Mouse (Mus musculus) thymus, adult 2 months (tissue): ENCODE results near the gene Fam25c. TPM values are rescaled to one million over a fixed set of nuclear protein-coding genes. Genes with fewer than 3 reads are reported as not detected.

Experiments
- DNase-seq: peaks from one replicate; pipeline ENCODE4 v3.0.0; 2021
- H3K27ac ChIP-seq: fragments of 200-500 bp; 2 replicates; pipeline ENCODE4 v1.5.1; 2012; ENCODE audit warnings: low read length, control low read depth; ENCODE audit not compliant: control insufficient read depth, insufficient read depth
- H3K27me3 ChIP-seq: fragments of 200-500 bp; 2 replicates; pipeline ENCODE4 v1.6.1; 2012; ENCODE audit warnings: mild to moderate bottlenecking, low read length, moderate library complexity, mixed read lengths; ENCODE audit not compliant: control insufficient read depth, insufficient read depth
- H3K36me3 ChIP-seq: fragments of 200-500 bp; 2 replicates; pipeline ENCODE4 v1.6.1; 2012; ENCODE audit warnings: mild to moderate bottlenecking, low read length, moderate library complexity; ENCODE audit not compliant: control insufficient read depth, insufficient read depth
- H3K4me1 ChIP-seq: fragments of 200-500 bp; replicated peaks from 2 replicates; pipeline ENCODE4 v1.6.1; 2012; ENCODE audit warnings: low read length; ENCODE audit not compliant: control insufficient read depth, insufficient read depth
- H3K4me3 ChIP-seq: fragments of 200-500 bp; 2 replicates; pipeline ENCODE4 v1.5.1; 2012; ENCODE audit warnings: mild to moderate bottlenecking, low read length, control low read depth, moderate library complexity; ENCODE audit not compliant: control insufficient read depth, insufficient read depth
- CTCF ChIP-seq: fragments of 200-500 bp; IDR thresholded peaks from 2 replicates; pipeline ENCODE4 v1.5.1; 2012; ENCODE audit warnings: mild to moderate bottlenecking, control low read depth, low read length, moderate library complexity, borderline replicate concordance; ENCODE audit not compliant: control insufficient read depth, poor library complexity, insufficient read depth; ENCODE audit errors: extremely low read depth
- POLR2A ChIP-seq: fragments of 200-500 bp; IDR thresholded peaks from 2 replicates; pipeline ENCODE4 v1.6.1; 2012; ENCODE audit warnings: mild to moderate bottlenecking, low read length, control low read depth, moderate library complexity; ENCODE audit not compliant: control insufficient read depth, poor library complexity, insufficient read depth; ENCODE audit errors: extremely low read depth
- whole genome bisulfite sequencing: fragments of 180-500 bp; shearing (Covaris S2); methylation state at CpG from one replicate; pipeline ENCODE4 v1.1.7; 2018; 5-methylcytosine and 5-hydroxymethylcytosine counted together
- polyA plus RNA-seq: library from polyadenylated mRNA; depleted of rRNA; stranded (reverse); fragments of >200 nt; gene quantifications from 2 replicates; pipeline ENCODE4 v1.2.3, GENCODE M21; 2012

Fam25c gene
- polyA plus RNA-seq, 1 experiment = 2.2 TPM

GRCm38 (mm10) chr14:34311691-34312090, 43.5 kb downstream of the Fam25c start:
- Histone ChIP-seq H3K36me3 (no peaks in the 10 kb centered on the region), H3K27me3 (no peaks in the 10 kb centered on the region), H3K4me3 (peak overlapping the region; percentile 62; the same call in 1 of the 2 replicates), H3K27ac (no peak overlapping the region), H3K4me1 (peaks cover 8% of the 10 kb centered on the region)
- no peak for DNase-seq
- 10% methylated on average over 4 of the region's 4 CpGs for WGBS
- TF ChIP-seq CTCF = no peak
- TF ChIP-seq POLR2A = no peak

GRCm38 (mm10) chr14:34311021-34311631, 44.1 kb downstream of the Fam25c start:
- Histone ChIP-seq H3K27me3 (no peaks in the 10 kb centered on the region), H3K27ac (no peak overlapping the region), H3K36me3 (no peaks in the 10 kb centered on the region), H3K4me3 (peak overlapping the region; percentile 62), H3K4me1 (peaks cover 8% of the 10 kb centered on the region)
- TF ChIP-seq CTCF = no peak
- TF ChIP-seq POLR2A = no peak
- under 1% methylated on average over 46 of the region's 47 CpGs for whole genome bisulfite sequencing
- peak; percentile 59 for DNase-seq

DNA sequence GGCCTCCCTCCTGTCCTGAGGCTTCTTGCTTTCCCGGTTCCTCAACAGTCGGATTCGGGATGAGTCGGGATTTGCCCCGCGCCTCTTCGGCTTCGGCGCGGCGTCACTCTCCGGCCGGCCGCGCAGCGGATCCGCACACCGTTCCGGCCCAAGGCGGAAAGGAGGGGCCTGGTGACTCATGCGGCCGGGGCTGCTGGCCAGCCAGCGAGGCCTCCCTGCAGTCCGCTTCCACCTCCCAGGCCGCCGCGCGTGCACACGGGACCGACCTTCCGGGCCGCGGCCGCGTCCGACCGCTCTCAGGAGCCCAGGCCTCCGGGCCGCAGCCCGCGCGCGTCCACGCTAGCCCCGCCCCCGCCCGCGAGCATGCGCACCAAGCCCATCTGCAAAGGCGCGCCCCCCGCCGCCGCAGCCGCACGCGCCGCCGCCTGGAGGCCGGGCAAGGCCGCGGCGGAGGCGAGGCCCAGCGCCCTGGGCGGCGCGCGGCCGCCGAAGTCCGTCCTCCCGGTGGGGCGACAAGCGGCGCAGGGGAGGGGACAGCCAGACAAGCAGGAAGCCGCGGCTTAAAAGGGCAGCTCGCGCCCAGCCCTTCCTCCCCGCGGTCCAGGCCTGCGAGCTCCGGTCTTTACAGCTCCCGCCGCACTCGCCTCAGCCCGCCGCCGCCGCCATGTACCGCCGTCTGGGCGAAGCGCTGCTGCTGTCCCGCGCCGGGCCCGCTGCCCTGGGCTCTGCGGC, 44.8 kb downstream of the Fam25c start, which contains the start of the genes Shld2 and Glud1:
TSS of gene Shld2 (minus strand) at position 260 of the 732 bp plus-strand sequence.
TSS of gene Glud1 (plus strand) at position 494 of the 732 bp plus-strand sequence.
- H3K4me3 ChIP-seq = peak within 1 kb of the TSS; percentile 62
- peaks cover 8% of the 10 kb centered on the region for H3K4me1 ChIP-seq
- TF ChIP-seq CTCF = no peak; the same call in 1 of the 2 replicates
- TF ChIP-seq POLR2A = peak; percentile 80
- WGBS = under 1% methylated on average over 100 of the region's 100 CpGs
- H3K27ac ChIP-seq = peak within 1 kb of the TSS; percentile 9; the same call in 1 of the 2 replicates
- DNase-seq = peak; percentile 89
- H3K36me3 ChIP-seq = no peaks in the 10 kb centered on the region
- no peaks in the 10 kb centered on the region for H3K27me3 ChIP-seq

DNA sequence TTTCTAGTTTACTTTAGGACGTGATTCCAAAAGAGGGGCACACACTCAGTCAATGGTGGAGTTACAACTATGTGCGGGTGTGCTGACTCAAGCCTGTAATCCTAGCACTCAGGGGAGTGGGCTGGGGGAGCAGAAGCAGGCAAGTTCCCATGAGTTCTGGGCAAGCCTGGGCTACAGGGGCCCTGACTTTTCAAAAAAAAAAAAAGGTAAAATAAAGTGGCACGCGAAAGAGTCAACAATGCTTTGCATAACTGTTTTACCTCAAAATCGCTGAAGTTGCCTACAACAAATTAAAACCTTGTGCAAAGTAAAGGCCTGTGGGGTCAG, 45.4 kb downstream of the Fam25c start:
- no peaks in the 10 kb centered on the region for H3K36me3 ChIP-seq
- H3K27me3 ChIP-seq = no peaks in the 10 kb centered on the region
- peaks cover 8% of the 10 kb centered on the region for H3K4me1 ChIP-seq
- H3K4me3 ChIP-seq = peak overlapping the region; percentile 62
- TF ChIP-seq CTCF (no peak), POLR2A (no peak)
- no peak for DNase-seq
- H3K27ac ChIP-seq = peak overlapping the region; percentile 9; the same call in 1 of the 2 replicates
- 16% methylated on average over 5 of the region's 5 CpGs for WGBS

DNA sequence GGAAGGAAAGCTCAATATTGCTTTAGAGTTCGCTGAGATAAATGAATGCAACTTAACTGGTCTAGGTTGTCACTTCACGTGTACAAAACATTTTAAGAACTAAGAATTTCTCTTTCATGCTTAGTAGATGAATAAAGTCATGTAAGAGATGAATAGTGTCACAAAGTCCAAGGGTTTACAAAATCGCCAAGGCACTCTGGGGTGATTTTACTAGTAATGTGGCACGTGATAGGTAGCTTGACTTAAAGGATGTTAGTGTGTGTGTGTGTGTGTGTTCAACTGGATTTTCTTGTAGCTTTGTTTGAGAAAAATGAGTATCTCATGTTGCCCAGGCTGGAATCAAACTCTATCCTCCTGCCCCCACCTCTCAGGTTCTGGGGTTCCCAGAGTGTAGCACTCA, 46.0 kb downstream of the Fam25c start:
- no peak overlapping the region for H3K4me3 ChIP-seq
- DNase-seq = no peak
- no peaks in the 10 kb centered on the region for H3K27me3 ChIP-seq
- peaks cover 8% of the 10 kb centered on the region for H3K4me1 ChIP-seq
- H3K36me3 ChIP-seq = no peaks in the 10 kb centered on the region
- TF ChIP-seq POLR2A = no peak
- no peak for TF ChIP-seq CTCF
- no peak overlapping the region for H3K27ac ChIP-seq
- WGBS = 97% methylated on average over 4 of the region's 4 CpGs

GRCm38 (mm10) chr14:34303265-34303680, 52.0 kb downstream of the Fam25c start:
- DNase-seq = no peak
- no peak overlapping the region for H3K4me3 ChIP-seq
- H3K27me3 ChIP-seq = no peaks in the 10 kb centered on the region
- H3K4me1 ChIP-seq = peaks cover 5% of the 10 kb centered on the region
- H3K36me3 ChIP-seq = no peaks in the 10 kb centered on the region
- no peak overlapping the region for H3K27ac ChIP-seq
- TF ChIP-seq CTCF (no peak), POLR2A (no peak)
- WGBS = 49% methylated on average over 5 of the region's 5 CpGs
